19 mouse cellular contexts compared by ENCODE assay signal in genomic region chr8:116905252-116905651, GRCm38 (mm10). TPM values are rescaled to one million over a fixed set of nuclear protein-coding genes. Genes with fewer than 3 reads are reported as not detected.
DNase-seq lines count a peak whose midpoint lies in the region; ATAC-seq and TF ChIP-seq lines count a peak whose summit lies in the region.
"Had no signal": no experiment of that assay in that cellular context is flagged by ENCODE, and none has a peak within 500 bp of the region (broad histone marks: within the 10 kb centered on the region; RNA-seq: fewer than 3 reads in every experiment).

No protein-coding gene starts in this region.

- 0 out of 2 replicates have a peak overlapping the region, but pooled peaks have one; percentile 12 for H3K27ac ChIP-seq in thymus, adult 2 months (ENCODE audit: control insufficient read depth, insufficient read depth, low read length)
- H3K27ac ChIP-seq in small intestine, adult 2 months (ENCODE audit: insufficient read depth, low read depth, low read length), result 0 out of 2 replicates have a peak overlapping the region, but pooled peaks have one; percentile 46
- H3K27ac ChIP-seq in liver, embryonic 12.5 days, result no peak overlapping the region
- H3K27ac ChIP-seq: heart, adult 2 months; hindbrain, embryonic 14.5 days had no signal

- 16% methylated on average over 4 of the region's 4 CpGs for WGBS in thymus, adult 2 months
- WGBS in small intestine, adult 2 months, result 89% methylated on average over 4 of the region's 4 CpGs
- 75% methylated on average over 4 of the region's 4 CpGs for WGBS in liver, embryonic 12.5 days (ENCODE audit: insufficient replicate concordance)

- TF ChIP-seq POLR2A in thymus, adult 2 months (IDR thresholded peaks at IDR 0.05; ENCODE audit: control insufficient read depth, extremely low read depth, insufficient read depth, low read length, poor library complexity), result no peak
- no peak for TF ChIP-seq POLR2A in small intestine, adult 2 months (IDR thresholded peaks at IDR 0.05; ENCODE audit: low read depth, low read length)

- 0 out of 2 replicates have a peak, but pooled peaks cover 4% of the 10 kb centered on the region for H3K9me3 ChIP-seq in liver, embryonic 12.5 days (replicated peaks)

- peaks cover 17% of the 10 kb centered on the region for H3K4me1 ChIP-seq in thymus, adult 2 months (replicated peaks; ENCODE audit: control insufficient read depth, insufficient read depth, low read length)
- H3K4me1 ChIP-seq in small intestine, adult 2 months (ENCODE audit: control insufficient read depth, insufficient read depth, insufficient read length, low read length), result no peaks in the 10 kb centered on the region
- H3K4me1 ChIP-seq in liver, embryonic 12.5 days, result 0 out of 2 replicates have a peak, but pooled peaks cover 7% of the 10 kb centered on the region

- no peak overlapping the region for H3K4me3 ChIP-seq in thymus, adult 2 months (ENCODE audit: control insufficient read depth, insufficient read depth, low read length)
- H3K4me3 ChIP-seq in small intestine, adult 2 months (ENCODE audit: low read depth, low read length), result no peak overlapping the region
- H3K4me3 ChIP-seq in liver, embryonic 12.5 days, result no peak overlapping the region
- H3K4me3 ChIP-seq: erythroblast, embryonic 14.5 days; heart, adult 2 months had no signal

- no peak overlapping the region for H3K9ac ChIP-seq in liver, embryonic 12.5 days
- H3K9ac ChIP-seq: hindbrain, embryonic 14.5 days had no signal

- H3K27me3 ChIP-seq in thymus, adult 2 months (ENCODE audit: control insufficient read depth, insufficient read depth, low read length), result no peaks in the 10 kb centered on the region
- H3K27me3 ChIP-seq in small intestine, adult 2 months (ENCODE audit: control insufficient read depth, insufficient read depth, low read length), result no peaks in the 10 kb centered on the region
- H3K27me3 ChIP-seq in liver, embryonic 12.5 days (replicated peaks), result no peaks in the 10 kb centered on the region

- peak; percentile 23 for DNase-seq in thymus, adult 2 months
- DNase-seq in thymus, postnatal 10 days (ENCODE audit: low spot score in 2 of 2), result no peak
- DNase-seq in induced T-regulatory cell, adult 2 months (ENCODE audit: low read depth), result peak; percentile 32
- no peak for DNase-seq in left cerebral cortex, postnatal 4 days
- DNase-seq in cerebellum, postnatal 25 days, result no peak
- DNase-seq: cerebellum, adult 11-12 months; cerebellum, postnatal 36 days; gastrocnemius, postnatal 10 days; heart, adult 2 months; kidney, postnatal 10 days; lung, adult 2 months; lung, postnatal 4 days; midbrain, embryonic 14.5 days had no signal

- no peak overlapping the region for H3K4me2 ChIP-seq in liver, embryonic 12.5 days
- H3K4me2 ChIP-seq: hindbrain, embryonic 14.5 days had no signal

- peaks cover 1% of the 10 kb centered on the region for H3K36me3 ChIP-seq in thymus, adult 2 months (ENCODE audit: control insufficient read depth, insufficient read depth, low read length)
- peaks cover 10% of the 10 kb centered on the region; the same call in 1 of the 2 replicates for H3K36me3 ChIP-seq in small intestine, adult 2 months (ENCODE audit: control insufficient read depth, insufficient read depth, low read length)
- peaks cover 59% of the 10 kb centered on the region for H3K36me3 ChIP-seq in liver, embryonic 12.5 days

- TF ChIP-seq CTCF in thymus, adult 2 months (IDR thresholded peaks at IDR 0.05; ENCODE audit: borderline replicate concordance, control insufficient read depth, extremely low read depth, insufficient read depth, low read length, poor library complexity), result no peak
- TF ChIP-seq CTCF in small intestine, adult 2 months (IDR thresholded peaks at IDR 0.05; ENCODE audit: extremely low read depth, insufficient read length, insufficient replicate concordance, low read depth, low read length), result no peak

- no peak for ATAC-seq in liver, embryonic 12.5 days
- ATAC-seq: forebrain, embryonic 14.5 days; intestine, postnatal 0 days had no signal

- intact Hi-C loops in left cerebral cortex, postnatal 4 days (cut with DNase I), result no loop called here

RNA-seq across cellular contexts. Expression of gene Cmc2, which starts 16.0 kb away (rescaled TPM):
- polyA plus RNA-seq in thymus, adult 2 months (2012; rRNA removed), result 16.2 and 18.9 TPM in 2 replicates
- 1.5 and 2.6 TPM in 2 replicates for polyA plus RNA-seq in small intestine, adult 2 months (2012; rRNA removed)
- 1 to 10 TPM; 7.7 to 9.8 TPM for total RNA-seq in left cerebral cortex, postnatal 4 days (2021)
- 83.5 and 87.1 TPM in 2 replicates for polyA plus RNA-seq in liver, embryonic 12.5 days (2016; fragmentation: Nextera tagmentation; extraction: Ambion mirVana)

RNA-seq across cellular contexts. Expression of gene Cenpn, which starts 16.3 kb away (rescaled TPM):
- 20.5 and 22.7 TPM in 2 replicates for polyA plus RNA-seq in thymus, adult 2 months (2012; rRNA removed)
- polyA plus RNA-seq in small intestine, adult 2 months (2012; rRNA removed), result 0.91 and 1.8 TPM in 2 replicates
- total RNA-seq in left cerebral cortex, postnatal 4 days (2021), result 1 to 10 TPM; 3.8 to 4.7 TPM
- 37.3 and 41.1 TPM in 2 replicates for polyA plus RNA-seq in liver, embryonic 12.5 days (2016; fragmentation: Nextera tagmentation; extraction: Ambion mirVana)

RNA-seq across cellular contexts. Expression of gene Atmin, which starts 37.9 kb away (rescaled TPM):
- 20.8 and 28.0 TPM in 2 replicates for polyA plus RNA-seq in thymus, adult 2 months (2012; rRNA removed)
- 6.7 and 10.4 TPM in 2 replicates for polyA plus RNA-seq in small intestine, adult 2 months (2012; rRNA removed)
- total RNA-seq in left cerebral cortex, postnatal 4 days (2021), result 10 to 100 TPM; 27.7 to 30.1 TPM
- 7.6 and 8.2 TPM in 2 replicates for polyA plus RNA-seq in liver, embryonic 12.5 days (2016; fragmentation: Nextera tagmentation; extraction: Ambion mirVana)

Comparison
In these comparisons a context has a peak if more than half of its experiments do, and no peak if none do; other contexts are left out.
1. DNase-seq: peak in thymus, adult 2 months (single experiment) and induced T-regulatory cell, adult 2 months (single experiment); none in thymus, postnatal 10 days (0 of 2), left cerebral cortex, postnatal 4 days (single experiment) and cerebellum, postnatal 25 days (0 of 2).